Mouse (Mus musculus): ENCODE measurements around the gene Wbp1.

- TF ChIP-seq POLR2A (IDR thresholded peaks at IDR 0.05; ENCODE audit: insufficient read length, low read depth) (no peak), POLR2AphosphoS2 (IDR thresholded peaks at IDR 0.05; ENCODE audit: insufficient read length, low read depth) (no peak), MYOG (IDR thresholded peaks at IDR 0.05; ENCODE audit: control insufficient read depth in 1 of 3, insufficient read depth in 1 of 3, insufficient read length in 2 of 3, low read depth in 2 of 3) (no peak)
Measured at GRCm38 (mm10) chr6:83145209-83145608, 23.9 kb upstream of the Wbp1 start.
